Mouse (Mus musculus): ENCODE data around the gene Ubap1l. TPM values are rescaled to one million over a fixed set of nuclear protein-coding genes. Genes with fewer than 3 reads are reported as not detected.

Gene Ubap1l
- total RNA-seq, 2 experiments from 2014 or later = 0.14 to 0.38 TPM

GRCm38 (mm10) chr9:65365721-65366120, 4.9 kb downstream of the Ubap1l start:
- intact Hi-C loops (cut with DNase I; ENCODE audit: low total_unique reads) = no loop called here

GRCm38 (mm10) chr9:65371756-65372155, 10.9 kb downstream of the Ubap1l start:
- intact Hi-C loops (cut with DNase I; ENCODE audit: low total_unique reads) = loop anchor here (2.0 to 5.0 kb wide), 2 partner anchors 25 to 41 kb away; partner anchors contain the start of gene Pdcd7
- DNase-seq = no peak

More at GRCm38 (mm10) chr9:65365721-65366120, 4.9 kb downstream of the Ubap1l start:
- DNase-seq = no peak

- peak; percentile 41 for DNase-seq
These were observed 11.6 kb downstream of the Ubap1l start for GRCm38 (mm10) chr9:65372449-65372848.

GRCm38 (mm10) chr9:65374468-65375162, 13.8 kb downstream of the Ubap1l start:
- DNase-seq = peak; percentile 50
- intact Hi-C loops (cut with DNase I; ENCODE audit: low total_unique reads) = loop anchor here (5.0 kb wide), 1 partner anchor 38 kb away; no protein-coding TSS in a partner anchor

More at GRCm38 (mm10) chr9:65372449-65372848, 11.6 kb downstream of the Ubap1l start:
- intact Hi-C loops (cut with DNase I; ENCODE audit: low total_unique reads) = loop anchor here (2.0 to 5.0 kb wide), 2 partner anchors 26 to 40 kb away; partner anchors contain the start of gene Pdcd7

GRCm38 (mm10) chr9:65375163-65375934, 14.5 kb downstream of the Ubap1l start:
- intact Hi-C loops (cut with DNase I; ENCODE audit: low total_unique reads) = no loop called here
- no peak for DNase-seq

GRCm38 (mm10) chr9:65381017-65381590, 20.3 kb downstream of the Ubap1l start:
- intact Hi-C loops (cut with DNase I; ENCODE audit: low total_unique reads) = no loop called here
- peak; percentile 52 for DNase-seq

- DNase-seq = peak; percentile 29
- intact Hi-C loops (cut with DNase I; ENCODE audit: low total_unique reads) = no loop called here
These were observed 21.4 kb downstream of the Ubap1l start for GRCm38 (mm10) chr9:65382031-65382750.

GRCm38 (mm10) chr9:65382751-65383097, 21.9 kb downstream of the Ubap1l start:
- intact Hi-C loops (cut with DNase I; ENCODE audit: low total_unique reads) = no loop called here

GRCm38 (mm10) chr9:65384276-65384675, 23.4 kb downstream of the Ubap1l start:
- intact Hi-C loops (cut with DNase I; ENCODE audit: low total_unique reads) = no loop called here
- peak; percentile 71 for DNase-seq

More at GRCm38 (mm10) chr9:65382751-65383097, 21.9 kb downstream of the Ubap1l start:
- no peak for DNase-seq

GRCm38 (mm10) chr9:65386373-65387140, 25.7 kb downstream of the Ubap1l start:
- no peak for DNase-seq
- intact Hi-C loops (cut with DNase I; ENCODE audit: low total_unique reads) = no loop called here

- intact Hi-C loops (cut with DNase I; ENCODE audit: low total_unique reads) = loop anchor here (5.0 kb wide), 1 partner anchor 41 kb away; no protein-coding TSS in a partner anchor
- no peak for DNase-seq
These were observed 30.1 kb downstream of the Ubap1l start for GRCm38 (mm10) chr9:65390752-65391612.

GRCm38 (mm10) chr9:65391613-65391964, 30.7 kb downstream of the Ubap1l start, which contains the start of gene Kbtbd13:
Gene Kbtbd13 (minus strand): TSS chr9:65391652.
- DNase-seq = peak; percentile 38
- intact Hi-C loops (cut with DNase I; ENCODE audit: low total_unique reads) = loop anchor here (5.0 kb wide), 1 partner anchor 41 kb away; no protein-coding TSS in a partner anchor

GRCm38 (mm10) chr9:65392638-65393364, 32.0 kb downstream of the Ubap1l start:
- intact Hi-C loops (cut with DNase I; ENCODE audit: low total_unique reads) = loop anchor here (5.0 kb wide), 1 partner anchor 40 kb away; no protein-coding TSS in a partner anchor

GRCm38 (mm10) chr9:65393606-65394005, 32.8 kb downstream of the Ubap1l start:
- peak; percentile 39 for DNase-seq
- intact Hi-C loops (cut with DNase I; ENCODE audit: low total_unique reads) = loop anchor here (5.0 kb wide), 1 partner anchor 39 kb away; no protein-coding TSS in a partner anchor

More at GRCm38 (mm10) chr9:65392638-65393364, 32.0 kb downstream of the Ubap1l start:
- DNase-seq = peak; percentile 76

- peak; percentile 34 for DNase-seq
These were observed 33.5 kb downstream of the Ubap1l start for GRCm38 (mm10) chr9:65394360-65394759.

GRCm38 (mm10) chr9:65398279-65398678, 37.4 kb downstream of the Ubap1l start, which contains the start of gene Rasl12:
Gene Rasl12 (plus strand): TSS chr9:65398506.
- peak; percentile 80 for DNase-seq
- intact Hi-C loops (cut with DNase I; ENCODE audit: low total_unique reads) = no loop called here

More at GRCm38 (mm10) chr9:65394360-65394759, 33.5 kb downstream of the Ubap1l start:
- intact Hi-C loops (cut with DNase I; ENCODE audit: low total_unique reads) = loop anchor here (5.0 kb wide), 1 partner anchor 38 kb away; no protein-coding TSS in a partner anchor

- intact Hi-C loops (cut with DNase I; ENCODE audit: low total_unique reads) = no loop called here
- DNase-seq = no peak
These were observed 39.1 kb downstream of the Ubap1l start for GRCm38 (mm10) chr9:65399934-65400333.

Data from gastrocnemius, postnatal 14 days (tissue).